Mouse (Mus musculus) embryonic facial prominence, embryonic 11.5 days (tissue): ENCODE measurements at regions not wholly inside any gene's neighbourhood (a gene's known extent, or its start where the extent isn't known, plus 50 kb on each side); places are given as distances from the start of the nearest gene placed in this dataset.

Experiments used
- ATAC-seq: fragments of 200-750 bp; cut with Nextera tagmentation; replicated peaks from 2 replicates; pipeline ENCODE4 v1.8.0; 2017; ENCODE audit warnings: low read depth; ENCODE audit not compliant: insufficient number of reproducible peaks, low FRiP score, low TSS enrichment
- DNase-seq: peaks from one replicate; pipeline ENCODE4 v3.0.0-alpha.2; 2015; ENCODE audit warnings: low spot score
- H3K27ac ChIP-seq: fragments of 300-500 bp; sonication (generic); replicated peaks from 2 replicates; pipeline ENCODE4 v1.5.1; 2014; ENCODE audit warnings: mild to moderate bottlenecking, low read depth, low read length, control low read depth
- H3K27me3 ChIP-seq: fragments of 300-500 bp; sonication (generic); 2 replicates; pipeline ENCODE4 v1.6.1; 2014; ENCODE audit warnings: mild to moderate bottlenecking, low read length, moderate library complexity, mixed read lengths; ENCODE audit not compliant: control insufficient read depth, insufficient read depth
- H3K36me3 ChIP-seq: fragments of 300-500 bp; sonication (generic); replicated peaks from 2 replicates; pipeline ENCODE4 v1.6.1; 2014; ENCODE audit warnings: low read depth, mild to moderate bottlenecking, low read length, moderate library complexity, mixed read lengths; ENCODE audit not compliant: control insufficient read depth, insufficient read depth
- H3K4me1 ChIP-seq: fragments of 300-500 bp; sonication (generic); 2 replicates; pipeline ENCODE4 v1.6.1; 2014; ENCODE audit warnings: low read length, mixed read lengths; ENCODE audit not compliant: control insufficient read depth, insufficient read depth
- H3K4me2 ChIP-seq: fragments of 300-500 bp; sonication (generic); 2 replicates; pipeline ENCODE4 v1.6.1; 2014; ENCODE audit warnings: low read depth, mild to moderate bottlenecking, control low read depth, low read length, moderate library complexity
- H3K4me3 ChIP-seq: fragments of 300-500 bp; sonication (generic); 2 replicates; pipeline ENCODE4 v1.5.1; 2014; ENCODE audit warnings: low read depth, low read length, control low read depth
- H3K9ac ChIP-seq: fragments of 300-500 bp; sonication (generic); replicated peaks from 2 replicates; pipeline ENCODE4 v1.6.1; 2014; ENCODE audit warnings: mild to moderate bottlenecking, control low read depth, low read length
- H3K9me3 ChIP-seq: fragments of 300-500 bp; sonication (generic); replicated peaks from 2 replicates; pipeline ENCODE4 v1.6.1; 2016; ENCODE audit warnings: mild to moderate bottlenecking, low read length, inconsistent platforms, mixed read lengths; ENCODE audit not compliant: control insufficient read depth
- WGBS: fragments of 180-500 bp; shearing (Covaris S2); extraction: QIAGEN DNeasy Blood & Tissue Kit; methylation state at CpG from one replicate; pipeline ENCODE4 v1.1.7; 2014; 5-methylcytosine and 5-hydroxymethylcytosine counted together

GRCm38 (mm10) chr6:117114859-117115258, 53.5 kb upstream of the Cxcl12 start:
- H3K4me3 ChIP-seq, result no peak overlapping the region
- DNase-seq, result no peak
- no peak overlapping the region for H3K4me2 ChIP-seq
- no peak overlapping the region for H3K9ac ChIP-seq
- H3K27me3 ChIP-seq, result no peaks in the 10 kb centered on the region
- H3K9me3 ChIP-seq, result no peaks in the 10 kb centered on the region
- H3K4me1 ChIP-seq, result no peaks in the 10 kb centered on the region
- WGBS, result 72% methylated on average over 8 of the region's 8 CpGs
- ATAC-seq, result no peak
- H3K36me3 ChIP-seq, result no peaks in the 10 kb centered on the region
- no peak overlapping the region for H3K27ac ChIP-seq

- Histone ChIP-seq H3K9ac (no peak overlapping the region), H3K4me3 (no peak overlapping the region), H3K4me1 (no peaks in the 10 kb centered on the region), H3K27ac (no peak overlapping the region), H3K9me3 (no peaks in the 10 kb centered on the region), H3K27me3 (no peaks in the 10 kb centered on the region), H3K4me2 (no peak overlapping the region), H3K36me3 (no peaks in the 10 kb centered on the region)
- ATAC-seq, result no peak
- no peak for DNase-seq
- WGBS, result 91% methylated on average over 3 of the region's 3 CpGs
Measured at GRCm38 (mm10) chr6:117118081-117118480, 50.3 kb upstream of the Cxcl12 start.
